Mouse (Mus musculus): ENCODE measurements at regions not wholly inside any gene's neighbourhood (a gene's known extent, or its start where the extent isn't known, plus 50 kb on each side); places are given as distances from the start of the nearest gene placed in this dataset.

- DNase-seq (ENCODE audit: low spot score) = peak; percentile 65
Measured at GRCm38 (mm10) chr7:121589088-121589605, 117.9 kb downstream of the Usp31 start.

DNA sequence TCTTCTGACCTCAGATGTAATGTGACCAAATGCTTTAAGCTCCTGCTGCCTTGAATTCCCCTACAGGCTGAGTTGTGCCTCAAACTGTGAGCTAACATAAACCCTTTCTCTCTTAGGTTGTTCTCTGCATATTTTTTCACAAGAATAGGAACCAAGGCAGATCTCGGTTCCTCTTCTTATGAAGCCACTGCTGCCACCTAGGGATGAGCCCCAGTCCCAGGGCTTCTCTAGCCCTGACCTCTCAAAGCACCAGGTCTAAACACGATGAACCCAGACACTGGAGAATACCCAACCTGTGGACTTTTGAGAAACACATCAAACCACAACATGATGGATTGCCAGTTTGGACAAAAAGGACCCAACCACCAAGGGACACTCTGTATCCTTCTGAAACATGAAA lies 119.3 kb downstream of the Usp31 start:
- DNase-seq (ENCODE audit: low spot score) = no peak

- DNase-seq (ENCODE audit: low spot score) = no peak
Measured at GRCm38 (mm10) chr7:121585721-121586120, 121.3 kb downstream of the Usp31 start.

DNA sequence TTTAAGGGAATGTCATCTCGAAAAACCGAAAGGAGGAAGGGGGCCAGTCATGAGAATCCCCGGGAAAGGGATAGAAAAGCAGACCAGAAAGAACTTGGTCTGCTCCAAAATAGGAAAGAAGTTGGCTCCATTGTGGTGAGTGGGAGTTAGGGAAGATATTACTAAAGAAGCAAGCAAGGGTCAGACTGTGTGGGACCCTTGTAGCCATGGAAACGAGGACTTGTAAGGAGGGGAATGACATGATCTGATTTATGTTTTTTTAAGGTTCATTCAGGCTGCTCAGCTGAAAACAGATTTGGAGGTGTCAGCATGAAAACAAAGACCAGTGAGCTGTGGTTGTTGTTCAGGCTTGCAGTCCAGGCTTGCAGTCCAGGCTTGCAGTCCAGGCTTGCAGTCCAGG lies 127.6 kb downstream of the Usp31 start:
- DNase-seq (ENCODE audit: low spot score) = no peak

DNA sequence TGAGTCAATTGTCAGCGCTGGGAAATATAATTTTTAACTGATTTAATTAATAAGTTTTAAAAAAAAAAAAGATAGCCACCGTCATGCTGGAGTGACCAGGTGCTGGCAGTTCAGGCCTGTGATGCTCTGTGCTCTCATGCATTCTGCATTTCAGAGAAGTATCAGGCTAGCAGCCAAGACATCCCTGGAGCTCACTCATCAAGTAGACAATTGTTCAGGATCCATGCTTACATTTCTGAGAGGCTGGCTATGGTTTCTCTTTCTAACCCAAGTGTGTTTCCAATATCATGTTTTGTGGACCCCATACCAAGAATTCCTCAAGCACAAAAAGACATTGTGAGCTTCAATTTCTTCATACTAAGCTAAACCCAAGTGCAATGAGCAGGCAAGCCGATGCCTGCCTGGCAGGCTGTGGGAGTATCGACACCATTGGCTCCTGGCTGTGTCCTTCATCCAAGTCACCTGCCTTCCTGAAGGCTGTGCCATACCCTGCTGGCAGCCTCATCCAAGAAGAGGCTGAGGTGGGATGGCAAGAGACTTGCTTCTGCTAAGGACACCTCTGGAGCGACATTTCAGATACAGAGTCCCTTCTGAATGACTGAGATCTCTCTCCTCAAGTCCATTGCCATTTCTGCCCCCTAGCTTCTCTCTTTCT lies 134.2 kb downstream of the Usp31 start:
- no peak for DNase-seq (ENCODE audit: low spot score)

DNA sequence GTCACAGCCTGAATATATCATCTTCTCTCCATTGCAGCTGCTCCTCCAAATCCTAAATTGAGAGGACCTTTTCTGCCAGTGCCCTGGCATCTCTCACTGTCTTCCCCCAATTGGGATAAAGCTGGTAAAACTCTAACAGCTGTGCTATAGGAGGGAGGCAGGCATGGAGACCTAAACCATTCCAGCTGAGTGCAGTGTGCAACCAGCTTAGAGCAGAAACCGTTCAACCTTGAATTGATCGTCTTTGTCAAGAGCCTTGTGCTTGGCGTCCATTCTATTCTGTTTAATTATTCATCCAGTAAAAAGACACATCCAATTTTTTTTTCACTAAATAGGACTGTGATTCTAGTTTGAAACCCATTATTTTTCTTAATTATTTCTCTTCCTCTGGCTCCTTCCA lies 135.3 kb downstream of the Usp31 start:
- DNase-seq (ENCODE audit: low spot score) = no peak

- DNase-seq (ENCODE audit: low spot score) = no peak
Measured at GRCm38 (mm10) chr7:121571292-121571691, 135.8 kb downstream of the Usp31 start.

- DNase-seq (ENCODE audit: low spot score) = no peak
Measured at GRCm38 (mm10) chr7:121569248-121569647, 137.8 kb downstream of the Usp31 start.

DNA sequence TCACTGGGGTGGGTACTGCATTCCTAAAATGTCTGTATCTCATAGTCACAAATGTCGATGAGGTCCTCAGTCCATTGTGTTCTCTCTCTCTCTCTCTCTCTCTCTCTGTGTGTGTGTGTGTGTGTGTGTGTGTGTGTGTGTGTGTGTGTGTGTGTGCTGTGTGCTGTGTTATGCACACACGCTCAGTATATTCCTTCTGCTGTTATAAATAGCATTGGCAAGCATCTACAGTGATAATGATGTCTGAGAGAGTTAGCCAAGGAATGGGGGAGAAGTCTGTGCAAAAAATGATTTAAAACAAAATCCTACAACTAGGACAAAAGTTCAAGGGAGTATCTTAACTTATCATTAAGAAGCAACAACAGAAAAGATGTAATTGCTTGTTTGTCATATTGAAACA lies 139.0 kb downstream of the Usp31 start:
- no peak for DNase-seq (ENCODE audit: low spot score)

DNA sequence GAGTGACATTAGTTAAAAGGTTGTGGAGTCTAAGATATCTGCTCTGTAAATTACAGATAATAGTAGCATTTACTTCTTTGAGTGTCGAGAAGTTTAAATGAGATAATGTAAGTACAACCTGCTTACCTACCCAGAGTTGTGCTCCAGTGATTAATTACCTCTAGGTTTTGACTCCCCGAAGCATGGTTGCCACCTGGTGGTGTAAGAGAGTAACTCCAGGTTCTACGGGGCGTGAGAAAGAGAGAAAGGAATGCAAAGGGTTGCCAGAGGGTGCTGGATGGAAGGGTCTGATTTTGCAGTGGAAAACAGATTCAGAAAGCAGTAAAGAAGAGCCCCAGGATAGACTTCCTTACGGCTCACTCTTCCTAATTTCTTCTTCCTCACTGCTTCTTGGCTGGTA lies 143.5 kb downstream of the Usp31 start:
- no peak for DNase-seq (ENCODE audit: low spot score)

GRCm38 (mm10) chr7:121555420-121555819 lies 151.6 kb downstream of the Usp31 start:
- no peak for DNase-seq (ENCODE audit: low spot score)
